Mouse (Mus musculus): Measurements from ENCODE around the gene Nup205. TPM values are rescaled to one million over a fixed set of nuclear protein-coding genes. Genes with fewer than 3 reads are reported as not detected.
A peak's percentile ranks its signal among the peaks of the same experiment; 100 is the strongest.
"Not testable (repeated sequence)": the region's sequence is repeated elsewhere in the genome, so short reads cannot be mapped to it uniquely, and the experiment has no call there.

Nup205 gene
- total RNA-seq (2021) = 10 to 100 TPM; 30.8 to 33.6 TPM
- long read RNA-seq, full-length matches to known transcripts = 2 of 8 reads
- long read RNA-seq, partial matches to known transcripts = 4 of 8 reads
- long read RNA-seq, other reads (novel, unspliced or antisense) = 2 of 8 reads

DNA sequence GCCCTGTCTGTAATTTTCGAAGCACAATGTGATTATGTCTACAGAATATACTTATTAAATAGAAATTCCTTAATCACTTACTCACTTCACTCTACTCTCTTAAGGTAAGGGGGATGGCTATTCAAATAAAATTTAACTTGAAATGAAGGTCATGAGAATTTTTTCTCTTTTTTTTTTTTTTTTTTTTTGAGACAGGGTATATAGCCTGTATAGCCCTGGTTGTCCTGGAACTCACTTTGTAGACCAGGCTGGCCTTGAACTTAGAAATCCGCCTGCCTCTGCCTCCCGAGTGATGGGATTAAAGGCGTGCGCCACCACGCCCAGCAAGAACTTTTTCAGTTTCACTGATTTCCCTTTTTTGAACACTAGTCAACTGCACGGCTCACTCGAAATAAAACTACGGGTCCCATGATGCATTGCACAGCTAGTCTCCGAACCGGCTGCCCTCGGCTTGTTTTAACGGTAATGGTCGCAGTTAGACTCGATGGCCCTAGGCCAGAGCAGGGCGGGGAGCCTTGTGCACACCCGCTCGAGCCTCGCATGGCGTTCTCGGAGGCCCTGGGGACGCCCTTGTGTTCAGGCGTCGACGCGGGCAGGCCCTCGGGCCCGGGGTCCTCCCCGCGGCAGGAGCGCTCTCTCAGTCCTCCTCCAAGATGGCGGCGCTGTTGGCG, at the start of gene Nup205:
Nup205 (plus strand) TSS at position 443 of the 671 bp plus-strand sequence.
- peak; percentile 79 to 89 for DNase-seq (ENCODE audit: low spot score in 2 of 2)

DNA sequence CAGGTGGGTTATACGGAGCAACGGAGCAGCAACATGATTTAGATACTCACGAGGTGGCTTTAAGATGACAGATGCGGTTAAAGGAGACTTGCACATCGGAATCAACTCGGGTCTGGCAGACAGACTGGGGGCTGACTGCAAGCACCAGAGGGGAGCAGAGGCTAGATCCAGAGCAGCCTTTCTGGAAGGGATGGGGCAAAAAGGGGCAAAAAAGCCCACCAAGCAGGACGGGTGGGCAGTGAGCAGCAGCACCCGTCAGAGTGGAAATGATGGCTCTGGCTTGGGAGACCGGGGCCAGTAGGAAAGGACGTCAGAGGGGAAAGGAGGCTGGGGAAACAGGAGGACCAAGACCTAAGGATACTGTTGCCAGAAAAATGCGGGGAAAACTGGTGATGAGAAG, 44.4 kb upstream of the Nup205 start:
- no peak for DNase-seq (ENCODE audit: low spot score in 2 of 2)

- no peak for DNase-seq (ENCODE audit: low spot score in 2 of 2)
Observed at GRCm38 (mm10) chr6:35133246-35133578, 44.0 kb upstream of the Nup205 start.

- DNase-seq (ENCODE audit: low spot score in 2 of 2) = peak; percentile 96 to 98
Observed at GRCm38 (mm10) chr6:35133579-35134488, 43.4 kb upstream of the Nup205 start, which contains the start of gene Cnot4. TSS of gene Cnot4 (minus strand) at chr6:35133724.

GRCm38 (mm10) chr6:35134844-35135243, 42.4 kb upstream of the Nup205 start:
- no peak for DNase-seq (ENCODE audit: low spot score in 2 of 2)

DNA sequence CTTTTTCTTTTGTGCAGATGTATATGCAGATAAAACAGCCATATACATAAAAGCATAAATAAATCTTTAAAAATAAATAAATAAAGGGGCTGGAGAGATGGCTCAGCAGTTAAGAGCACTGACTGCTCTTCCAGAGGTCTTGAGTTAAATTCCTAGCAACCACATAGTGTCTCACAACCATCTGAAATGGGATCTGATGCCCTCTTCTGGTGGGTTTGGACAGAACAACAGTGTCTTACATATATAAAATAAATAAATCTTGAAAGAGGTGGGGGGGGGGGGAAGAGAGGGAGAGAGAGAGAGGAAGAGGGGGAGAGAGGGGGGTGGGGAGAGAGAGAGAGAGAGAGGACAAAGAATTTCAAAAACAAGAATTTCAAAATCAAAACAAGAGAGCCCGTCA, 36.9 kb upstream of the Nup205 start:
- DNase-seq (ENCODE audit: low spot score in 2 of 2) = no peak

DNA sequence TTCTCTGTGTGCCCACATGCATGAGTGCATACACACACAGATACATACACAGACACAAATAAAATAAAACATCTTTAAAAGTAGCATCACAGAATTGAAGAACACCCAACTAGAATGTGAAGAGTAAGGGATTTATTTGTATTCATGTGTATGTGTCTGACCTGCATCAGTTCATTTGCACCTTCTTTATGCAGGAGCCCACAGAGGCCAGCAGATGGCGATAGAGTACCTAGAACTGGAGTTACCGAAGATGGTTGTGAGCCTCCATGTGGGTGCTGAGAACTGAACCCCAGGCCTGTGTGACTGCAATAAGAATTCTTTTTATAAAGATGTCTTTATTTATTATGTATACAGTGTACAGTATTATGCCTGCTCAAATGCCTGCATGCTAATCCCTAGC, 31.7 kb upstream of the Nup205 start:
- DNase-seq (ENCODE audit: low spot score in 2 of 2) = no peak

DNA sequence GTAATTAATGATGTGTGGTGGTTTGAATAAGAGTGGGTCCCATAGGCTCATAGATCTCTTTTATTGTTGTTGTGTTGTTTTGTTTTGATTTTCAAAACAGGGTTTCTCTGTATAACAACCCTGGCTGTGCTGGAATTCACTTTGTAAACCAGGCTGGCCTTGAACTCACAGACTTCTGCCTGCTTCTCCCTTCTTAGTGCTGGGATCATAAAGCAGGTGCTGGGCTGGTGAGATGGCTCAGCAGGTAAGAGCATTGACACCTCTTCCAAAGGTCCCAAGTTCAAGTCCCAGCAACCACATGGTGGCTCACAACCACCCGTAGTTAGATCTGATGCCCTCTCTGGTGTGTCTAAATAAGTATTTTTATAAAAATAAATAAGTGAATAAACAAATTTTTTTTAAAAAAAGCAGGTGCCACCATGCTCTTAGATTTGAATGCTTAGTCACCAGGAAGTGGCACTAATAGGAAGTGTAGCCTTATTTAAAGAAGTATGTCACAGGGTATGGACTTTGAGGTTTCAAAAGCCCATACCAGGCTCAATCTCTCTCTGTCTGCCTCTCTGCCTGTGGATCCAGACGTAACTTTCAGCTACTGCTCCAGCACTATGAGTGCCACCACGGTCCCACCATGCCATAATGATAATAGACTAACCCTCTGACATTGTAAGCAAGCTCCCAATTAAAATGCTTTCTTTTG, 29.3 kb upstream of the Nup205 start:
- no peak for DNase-seq (ENCODE audit: low spot score in 2 of 2)

- DNase-seq (ENCODE audit: low spot score in 2 of 2) = no peak
Observed at GRCm38 (mm10) chr6:35154540-35154939, 22.7 kb upstream of the Nup205 start.

DNA sequence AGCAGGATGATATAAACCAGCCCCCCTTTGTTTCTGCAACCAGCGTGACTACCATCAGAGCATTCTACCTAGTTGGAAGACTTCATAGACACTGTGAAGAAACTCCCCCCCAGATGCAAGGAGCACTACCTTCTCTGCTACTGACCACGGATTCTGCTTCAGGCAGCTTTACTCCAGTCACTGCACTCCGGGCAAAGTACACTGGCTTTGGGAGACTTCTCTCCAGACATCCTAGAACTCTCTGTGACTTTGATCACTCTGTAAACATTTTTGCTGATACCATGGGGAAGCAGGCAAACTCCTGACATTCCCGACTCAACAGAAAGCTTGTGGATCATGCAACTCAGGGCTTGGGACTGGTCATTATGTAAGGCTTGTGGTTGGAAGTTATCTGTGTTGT, 8.0 kb upstream of the Nup205 start:
- DNase-seq (ENCODE audit: low spot score in 2 of 2) = no peak

GRCm38 (mm10) chr6:35172028-35172427, 5.2 kb upstream of the Nup205 start:
- DNase-seq (ENCODE audit: low spot score in 2 of 2) = not testable (repeated sequence)

GRCm38 (mm10) chr6:35173181-35173580, 4.0 kb upstream of the Nup205 start:
- DNase-seq (ENCODE audit: low spot score in 2 of 2) = no peak

DNA sequence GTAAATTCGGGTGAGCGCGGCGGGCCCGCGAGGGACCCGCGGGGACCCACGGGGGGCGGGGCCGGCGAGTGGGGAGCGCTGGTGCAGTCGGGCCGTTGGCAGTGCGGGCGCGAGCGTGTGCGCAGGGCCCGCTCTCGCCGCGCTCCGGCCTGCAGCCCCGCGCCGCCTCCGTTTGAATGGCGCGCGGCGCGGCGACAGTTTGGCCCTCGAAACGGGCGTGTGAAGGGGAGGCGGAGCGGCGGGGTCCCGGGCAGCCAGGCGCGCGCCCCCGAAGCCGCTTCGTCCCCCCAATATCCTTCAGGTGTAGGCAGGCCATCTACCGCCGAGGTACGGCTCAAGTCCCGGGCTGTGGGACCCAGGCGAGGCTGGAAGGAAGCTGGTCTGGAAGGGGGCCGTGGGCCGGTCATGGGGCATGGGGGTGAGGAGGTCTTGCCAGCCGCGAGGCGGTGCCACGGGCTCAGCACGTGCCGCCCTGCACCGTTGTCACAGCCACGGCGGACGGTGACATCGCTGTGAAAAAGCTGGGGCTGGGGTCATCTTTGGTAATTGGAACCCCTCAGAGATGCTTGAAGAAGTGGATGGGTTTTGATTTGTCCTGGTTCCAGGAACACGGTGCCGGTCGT, 540 bp downstream of the Nup205 start:
- DNase-seq (ENCODE audit: low spot score in 2 of 2) = no peak

DNA sequence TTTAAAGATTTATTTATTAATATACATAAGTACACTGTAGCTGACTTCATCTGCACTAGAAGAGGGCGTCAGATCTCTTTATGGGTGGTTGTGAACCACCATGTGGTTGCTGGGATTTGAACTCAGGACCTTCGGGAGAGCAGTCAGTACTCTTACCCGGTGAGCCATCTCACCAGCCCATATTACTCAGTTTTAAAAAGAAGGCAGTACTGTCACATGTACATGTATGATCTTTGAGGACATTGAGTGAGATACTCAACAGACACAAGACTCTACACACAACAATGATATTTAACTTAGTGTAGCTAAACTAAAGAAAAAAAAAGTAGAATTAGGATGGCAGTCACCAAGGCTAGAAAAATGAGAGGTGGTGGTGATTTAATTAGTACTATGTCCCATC, 2.1 kb downstream of the Nup205 start:
- DNase-seq (ENCODE audit: low spot score in 2 of 2) = not testable (repeated sequence)

- DNase-seq (ENCODE audit: low spot score in 2 of 2) = no peak
Observed at GRCm38 (mm10) chr6:35184781-35185180, 7.6 kb downstream of the Nup205 start.

GRCm38 (mm10) chr6:35191198-35191597, 14.0 kb downstream of the Nup205 start:
- DNase-seq (ENCODE audit: low spot score in 2 of 2) = no peak

DNA sequence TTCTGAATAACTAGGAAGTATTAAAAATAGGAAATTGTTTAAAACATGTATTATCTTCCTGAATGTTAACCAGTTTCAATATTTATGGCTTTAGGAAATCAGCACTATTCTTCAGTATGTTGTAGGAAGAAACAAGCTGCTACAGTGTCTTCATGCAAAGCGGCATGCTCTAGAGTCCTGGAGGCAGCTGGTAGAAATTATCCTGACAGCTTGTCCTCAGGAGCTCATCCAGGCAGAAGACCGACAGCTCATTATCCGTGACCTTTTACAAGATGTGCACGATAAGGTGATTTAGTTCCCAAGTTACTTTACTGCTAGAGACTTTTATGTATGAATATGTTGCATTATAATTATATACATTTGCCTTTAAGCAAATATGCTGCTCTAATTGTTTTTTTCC, 48.5 kb downstream of the Nup205 start:
- no peak for DNase-seq (ENCODE audit: low spot score in 2 of 2)

- DNase-seq (ENCODE audit: low spot score in 2 of 2) = no peak
Observed at GRCm38 (mm10) chr6:35229415-35229814, 52.2 kb downstream of the Nup205 start.

DNA sequence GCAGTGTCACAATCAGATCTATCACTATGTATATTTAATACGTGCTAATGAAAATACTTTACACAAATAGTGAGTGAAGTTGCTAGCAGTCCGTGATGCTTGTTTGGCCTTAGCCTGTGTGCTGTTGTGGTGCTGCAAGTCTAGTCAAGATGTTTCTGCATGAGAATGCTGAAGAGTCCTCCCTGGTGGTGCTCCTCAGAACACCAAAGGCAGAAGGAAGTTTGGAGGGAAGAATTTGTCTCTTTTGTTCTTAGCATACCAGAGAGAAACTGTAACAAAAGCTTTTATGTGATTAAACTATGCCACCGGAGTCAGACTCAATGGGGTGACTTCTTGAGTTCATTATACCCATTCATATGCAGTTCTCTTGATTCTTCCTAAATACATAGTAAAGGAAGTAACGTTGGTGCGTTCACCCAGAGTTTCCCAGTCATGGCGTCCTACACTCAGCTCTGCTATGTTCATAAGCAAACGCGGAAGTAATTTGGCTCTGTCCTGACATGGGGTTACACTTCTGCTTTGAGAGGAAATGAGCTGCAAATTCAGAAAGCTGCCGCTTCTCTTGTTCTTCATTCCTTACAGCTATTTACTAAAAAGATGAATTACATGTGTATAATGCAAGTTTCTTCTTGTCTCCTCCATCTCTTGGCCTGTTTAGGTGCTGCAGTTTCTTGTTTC, 59.0 kb downstream of the Nup205 start:
- no peak for DNase-seq (ENCODE audit: low spot score in 2 of 2)

DNA sequence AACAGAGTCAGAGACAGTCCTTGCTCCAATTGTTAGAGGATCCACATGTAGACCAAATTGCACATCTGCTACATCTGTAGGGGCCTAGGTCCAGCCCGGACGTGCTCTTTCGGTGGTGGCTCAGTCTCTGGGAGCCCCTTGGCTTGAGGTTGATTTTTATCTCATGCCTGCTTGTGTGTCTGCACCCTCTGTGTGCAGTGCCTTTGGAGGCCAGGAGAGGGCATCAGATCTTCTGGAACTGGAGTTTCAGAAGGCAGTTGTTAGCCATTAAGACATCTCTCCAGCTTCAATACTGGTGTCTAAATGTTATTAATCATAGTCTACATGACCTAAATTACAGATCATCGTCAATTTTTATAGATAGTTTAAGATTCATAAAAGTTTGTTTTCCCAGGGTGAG, 66.0 kb downstream of the Nup205 start:
- no peak for DNase-seq (ENCODE audit: low spot score in 2 of 2)

DNA sequence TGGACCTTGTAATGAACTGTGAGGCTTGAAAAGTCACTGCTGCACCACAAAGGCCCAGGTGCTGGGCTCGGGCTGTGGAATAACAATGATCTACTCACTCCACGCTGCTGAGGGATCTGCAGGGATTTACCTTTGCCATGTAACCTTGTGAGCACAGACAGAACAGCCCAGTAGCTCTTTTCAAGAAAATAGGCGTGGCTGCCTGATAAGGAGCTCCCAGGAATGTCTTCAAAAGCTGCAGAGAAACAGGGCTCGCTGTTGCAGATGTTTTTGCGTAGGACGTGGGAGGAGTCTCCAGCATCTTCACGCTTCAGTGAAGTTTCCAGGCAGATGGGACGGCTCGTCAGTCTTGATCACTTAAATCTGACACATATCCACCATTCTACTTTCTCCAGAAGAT, 66.8 kb downstream of the Nup205 start:
- DNase-seq (ENCODE audit: low spot score in 2 of 2) = no peak
